Mouse (Mus musculus): Measurements from ENCODE around the gene Rhobtb1.

DNA sequence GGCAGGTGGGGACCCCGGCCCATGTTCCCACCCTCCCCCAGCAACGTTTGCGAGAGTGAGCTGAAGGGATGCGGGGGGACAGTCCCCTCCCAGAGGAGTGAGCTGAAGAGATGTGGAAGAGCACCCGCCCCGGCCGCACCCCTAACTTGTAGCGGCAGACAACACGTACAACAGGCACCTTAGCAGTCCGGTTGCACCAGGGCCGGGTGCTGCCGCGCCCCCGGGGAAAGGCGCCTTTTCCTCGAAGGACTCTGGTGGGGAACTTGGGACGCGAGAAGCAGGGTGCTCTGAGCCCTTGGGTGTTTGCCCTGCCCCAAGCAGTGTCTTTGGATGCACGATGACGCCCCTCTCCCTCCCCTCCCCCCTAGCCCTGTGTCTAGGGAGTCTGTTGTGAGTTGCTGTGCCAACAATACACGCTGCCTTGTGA, 62.2 kb downstream of the Rhobtb1 start:
- TF ChIP-seq POLR2A (IDR thresholded peaks at IDR 0.05; ENCODE audit: control insufficient read depth, low read depth, low read length) (no peak), CTCF (IDR thresholded peaks at IDR 0.05; ENCODE audit: control insufficient read depth, insufficient read depth, insufficient replicate concordance, low read depth, low read length) (no peak)

All from testis, adult 2 months (tissue).